Mouse (Mus musculus) cerebellum, adult 11 months (tissue): ENCODE measurements at regions not wholly inside any gene's neighbourhood (a gene's known extent, or its start where the extent isn't known, plus 50 kb on each side); places are given as distances from the start of the nearest gene placed in this dataset.

Experiments
- DNase-seq: peaks from one replicate; pipeline ENCODE4 v3.0.0; 2022

- DNase-seq, result no peak
These were observed 117.0 kb downstream of the Mis18a start for GRCm38 (mm10) chr16:90610097-90610808.

GRCm38 (mm10) chr16:90599329-90599870 is 127.8 kb downstream of the Mis18a start:
- no peak for DNase-seq

DNA sequence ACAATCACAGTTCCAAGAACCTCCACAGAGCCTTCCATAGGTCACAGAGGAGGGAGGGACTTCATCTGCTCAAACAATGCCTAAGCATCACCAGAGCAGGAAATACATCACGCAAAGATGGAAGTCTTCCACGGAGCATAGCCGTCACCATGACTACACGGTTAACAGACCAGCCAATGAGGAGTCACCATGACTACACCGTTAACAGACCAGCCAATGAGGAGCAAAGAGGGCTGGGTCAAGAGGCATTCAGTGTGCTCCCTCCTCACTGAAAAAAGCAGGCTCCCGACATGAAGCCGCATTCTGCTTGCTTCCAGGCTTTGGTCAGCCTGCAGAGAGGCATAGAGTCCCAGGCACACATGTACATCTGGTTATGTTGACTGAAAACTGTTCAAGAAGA is 128.5 kb downstream of the Mis18a start:
- DNase-seq, result no peak

GRCm38 (mm10) chr16:90592721-90593481 is 134.3 kb downstream of the Mis18a start:
- DNase-seq, result no peak

DNA sequence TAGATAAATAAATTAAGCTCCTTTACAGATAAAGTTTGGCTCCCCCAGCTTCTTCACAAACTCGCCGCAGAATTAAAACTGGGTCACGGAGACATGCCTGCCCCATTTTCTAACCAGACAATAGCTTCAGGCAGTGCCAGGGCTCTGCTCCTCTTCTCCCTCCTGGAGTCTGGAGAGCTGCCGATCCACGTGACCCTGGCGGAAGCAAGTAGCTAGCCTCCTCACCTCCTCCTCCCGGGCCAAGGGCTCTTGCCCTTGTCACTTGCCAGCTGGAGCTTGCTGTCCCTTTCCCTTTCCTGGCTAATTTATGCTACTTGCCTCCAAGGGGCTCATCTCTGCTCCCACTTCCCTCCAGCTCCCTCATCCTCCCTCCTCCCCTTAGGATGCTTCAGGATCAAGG is 142.0 kb downstream of the Mis18a start:
- peak; percentile 30 for DNase-seq

DNA sequence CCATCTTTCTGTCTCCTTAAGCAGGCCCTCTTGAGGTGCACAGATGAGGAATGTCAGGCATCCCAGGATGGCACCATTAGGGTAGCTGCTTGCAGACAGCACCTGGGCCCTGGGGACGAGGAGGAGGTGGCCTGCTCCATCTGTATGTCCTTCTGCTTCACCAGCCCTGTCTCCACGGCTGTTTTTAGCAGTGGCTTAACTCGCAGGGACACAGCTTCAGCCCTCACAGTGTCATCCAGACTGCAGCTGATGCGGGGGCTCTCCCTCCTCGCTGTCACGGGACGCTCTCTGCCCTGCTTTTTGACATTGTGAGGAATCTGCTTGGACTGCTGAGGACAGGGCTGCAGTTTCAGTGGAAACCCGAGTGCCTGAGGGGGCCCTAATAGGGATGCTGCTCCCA is 146.8 kb downstream of the Mis18a start:
- no peak for DNase-seq

DNA sequence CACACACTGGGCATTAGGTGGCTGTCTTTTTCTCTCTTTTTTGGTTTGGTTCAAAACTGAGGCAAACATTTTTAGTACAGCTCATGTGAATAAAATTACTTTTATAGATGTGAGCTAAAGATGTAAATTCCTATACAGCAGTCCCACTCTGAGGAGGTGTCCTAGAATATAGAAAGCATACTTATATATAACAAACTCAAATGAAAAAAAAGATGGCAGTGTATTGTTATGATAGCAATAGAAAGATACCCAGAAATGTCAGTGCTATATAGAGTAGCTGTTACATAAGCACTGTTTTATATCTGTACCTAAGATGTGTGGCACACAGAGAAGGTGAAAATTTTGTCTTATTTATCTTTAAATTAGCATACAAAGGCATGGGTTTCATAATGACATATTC is 156.1 kb downstream of the Mis18a start:
- no peak for DNase-seq

GRCm38 (mm10) chr16:90569826-90570225 is 157.4 kb downstream of the Mis18a start:
- DNase-seq, result peak; percentile 32

- no peak for DNase-seq
These were observed 162.0 kb downstream of the Mis18a start for GRCm38 (mm10) chr16:90565182-90565581.

- no peak for DNase-seq
These were observed 167.3 kb downstream of the Hunk start for GRCm38 (mm10) chr16:90553120-90553519.

- DNase-seq, result no peak
These were observed 165.2 kb downstream of the Hunk start for GRCm38 (mm10) chr16:90551041-90551440.

- DNase-seq, result no peak
These were observed 164.4 kb downstream of the Hunk start for GRCm38 (mm10) chr16:90550058-90550795.
